Mouse (Mus musculus): ENCODE results near the gene Nr2e1. TPM values are rescaled to one million over a fixed set of nuclear protein-coding genes. Genes with fewer than 3 reads are reported as not detected.

Nr2e1 gene
- total and polyA plus RNA-seq, 2 experiments from 2014 or later: not detected

GRCm38 (mm10) chr10:42521315-42521981 is 62.0 kb downstream of the Nr2e1 start:
- Histone ChIP-seq H3K9me3 (replicated peaks; ENCODE audit: control insufficient read depth, low read length) (no peaks in the 10 kb centered on the region), H3K9ac (replicated peaks; ENCODE audit: low read depth, low read length) (no peak overlapping the region), H3K27ac (ENCODE audit: low read depth) (peak overlapping the region; percentile 26; the same call in 1 of the 2 replicates), H3K4me2 (ENCODE audit: low read depth, low read length) (no peak overlapping the region), H3K36me3 (replicated peaks; ENCODE audit: control insufficient read depth, insufficient read depth, low read length) (peaks cover 9% of the 10 kb centered on the region; the same call in 1 of the 2 replicates), H3K4me1 (ENCODE audit: control insufficient read depth, insufficient read depth) (peaks cover 7% of the 10 kb centered on the region; the same call in 1 of the 2 replicates), H3K4me3 (ENCODE audit: low read depth, low read length) (no peak overlapping the region), H3K27me3 (ENCODE audit: control insufficient read depth, insufficient read depth, low read length) (no peaks in the 10 kb centered on the region)
- DNase-seq (ENCODE audit: low spot score) (peak; percentile 61), ATAC-seq (ENCODE audit: insufficient read depth, low read depth) (peak; percentile 79)
- TF ChIP-seq EP300 (IDR thresholded peaks at IDR 0.05; ENCODE audit: low read depth): no peak
- TF ChIP-seq CTCF (IDR thresholded peaks at IDR 0.05; ENCODE audit: low read depth): no peak
- WGBS: 12% methylated on average over 4 of the region's 5 CpGs

GRCm38 (mm10) chr10:42518363-42518762 is 65.1 kb downstream of the Nr2e1 start:
- H3K9ac ChIP-seq (replicated peaks; ENCODE audit: low read depth, low read length): no peak overlapping the region
- H3K4me2 ChIP-seq (ENCODE audit: low read depth, low read length): no peak overlapping the region
- H3K27me3 ChIP-seq (ENCODE audit: control insufficient read depth, insufficient read depth, low read length): no peaks in the 10 kb centered on the region
- DNase-seq (ENCODE audit: low spot score) (no peak), ATAC-seq (ENCODE audit: insufficient read depth, low read depth) (no peak)
- H3K36me3 ChIP-seq (replicated peaks; ENCODE audit: control insufficient read depth, insufficient read depth, low read length): no peaks in the 10 kb centered on the region
- no peaks in the 10 kb centered on the region for H3K9me3 ChIP-seq (replicated peaks; ENCODE audit: control insufficient read depth, low read length)
- H3K27ac ChIP-seq (ENCODE audit: low read depth): no peak overlapping the region
- H3K4me3 ChIP-seq (ENCODE audit: low read depth, low read length): no peak overlapping the region
- peaks cover 7% of the 10 kb centered on the region; the same call in 1 of the 2 replicates for H3K4me1 ChIP-seq (ENCODE audit: control insufficient read depth, insufficient read depth)
- 49% methylated on average over 8 of the region's 8 CpGs for WGBS
- TF ChIP-seq CTCF (IDR thresholded peaks at IDR 0.05; ENCODE audit: low read depth) (no peak), EP300 (IDR thresholded peaks at IDR 0.05; ENCODE audit: low read depth) (no peak)

GRCm38 (mm10) chr10:42514125-42514524 is 69.3 kb downstream of the Nr2e1 start:
- no peak overlapping the region for H3K9ac ChIP-seq (replicated peaks; ENCODE audit: low read depth, low read length)
- H3K36me3 ChIP-seq (replicated peaks; ENCODE audit: control insufficient read depth, insufficient read depth, low read length): no peaks in the 10 kb centered on the region
- ATAC-seq (ENCODE audit: insufficient read depth, low read depth) (no peak), DNase-seq (ENCODE audit: low spot score) (no peak)
- 0 out of 2 replicates have a peak, but pooled peaks cover 3% of the 10 kb centered on the region for H3K4me1 ChIP-seq (ENCODE audit: control insufficient read depth, insufficient read depth)
- no peak overlapping the region for H3K4me2 ChIP-seq (ENCODE audit: low read depth, low read length)
- TF ChIP-seq CTCF (IDR thresholded peaks at IDR 0.05; ENCODE audit: low read depth) (no peak), EP300 (IDR thresholded peaks at IDR 0.05; ENCODE audit: low read depth) (no peak)
- no peak overlapping the region for H3K27ac ChIP-seq (ENCODE audit: low read depth)
- no peaks in the 10 kb centered on the region for H3K9me3 ChIP-seq (replicated peaks; ENCODE audit: control insufficient read depth, low read length)
- no peaks in the 10 kb centered on the region for H3K27me3 ChIP-seq (ENCODE audit: control insufficient read depth, insufficient read depth, low read length)
- H3K4me3 ChIP-seq (ENCODE audit: low read depth, low read length): no peak overlapping the region

Other genes starting within 250 kb of the Nr2e1 start
- 23.6 and 24.7 TPM in 2 replicates for gene Afg1l, start 105.1 kb downstream of the Nr2e1 start, total RNA-seq (2014; rRNA removed; ENCODE audit: low replicate concordance)
- 21.8 and 23.2 TPM in 2 replicates for gene Afg1l, start 105.1 kb downstream of the Nr2e1 start, polyA plus RNA-seq (2015; fragmentation: Nextera tagmentation; extraction: Ambion mirVana)
- gene Snx3, start 81.6 kb downstream of the Nr2e1 start, total RNA-seq (2014; rRNA removed; ENCODE audit: low replicate concordance): 123 and 125 TPM in 2 replicates
- gene Snx3, start 81.6 kb downstream of the Nr2e1 start, polyA plus RNA-seq (2015; fragmentation: Nextera tagmentation; extraction: Ambion mirVana): 285 and 299 TPM in 2 replicates
- gene Ostm1, start 190 bp upstream of the Nr2e1 start, total RNA-seq (2014; rRNA removed; ENCODE audit: low replicate concordance): 13.8 and 26.7 TPM in 2 replicates
- 17.7 and 20.2 TPM in 2 replicates for gene Ostm1, start 190 bp upstream of the Nr2e1 start, polyA plus RNA-seq (2015; fragmentation: Nextera tagmentation; extraction: Ambion mirVana)
- 14.3 and 15.5 TPM in 2 replicates for gene Sec63, start 177.9 kb upstream of the Nr2e1 start, total RNA-seq (2014; rRNA removed; ENCODE audit: low replicate concordance)
- gene Sec63, start 177.9 kb upstream of the Nr2e1 start, polyA plus RNA-seq (2015; fragmentation: Nextera tagmentation; extraction: Ambion mirVana): 10.9 and 11.0 TPM in 2 replicates